Mouse (Mus musculus) embryonic facial prominence, embryonic 13.5 days (tissue): ENCODE measurements at regions not wholly inside any gene's neighbourhood (a gene's known extent, or its start where the extent isn't known, plus 50 kb on each side); places are given as distances from the start of the nearest gene placed in this dataset.
"Not testable (repeated sequence)": the region's sequence is repeated elsewhere in the genome, so short reads cannot be mapped to it uniquely, and the experiment has no call there.

Source experiments
- ATAC-seq: fragments of 200-750 bp; cut with Nextera tagmentation; 2 replicates; pipeline ENCODE4 v1.8.0; 2017; ENCODE audit warnings: low read depth; ENCODE audit not compliant: insufficient number of reproducible peaks, insufficient read depth, low FRiP score, low TSS enrichment
- H3K27ac ChIP-seq: fragments of 300-500 bp; sonication (generic); 2 replicates; pipeline ENCODE4 v1.5.1; 2015; ENCODE audit warnings: moderate library complexity, mild to moderate bottlenecking, inconsistent platforms
- H3K27me3 ChIP-seq: fragments of 300-500 bp; sonication (generic); 2 replicates; pipeline ENCODE4 v1.6.1; 2015; ENCODE audit warnings: mild to moderate bottlenecking, inconsistent platforms
- H3K36me3 ChIP-seq: fragments of 300-500 bp; sonication (generic); 2 replicates; pipeline ENCODE4 v1.6.1; 2015; ENCODE audit warnings: mild to moderate bottlenecking, inconsistent platforms
- H3K4me1 ChIP-seq: fragments of 300-500 bp; sonication (generic); 2 replicates; pipeline ENCODE4 v1.6.1; 2015; ENCODE audit warnings: inconsistent platforms
- H3K4me2 ChIP-seq: fragments of 300-500 bp; sonication (generic); 2 replicates; pipeline ENCODE4 v1.6.1; 2015; ENCODE audit warnings: moderate library complexity, mild to moderate bottlenecking, inconsistent platforms
- H3K4me3 ChIP-seq: fragments of 300-500 bp; sonication (generic); 2 replicates; pipeline ENCODE4 v1.5.1; 2015; ENCODE audit warnings: mild to moderate bottlenecking, inconsistent platforms
- H3K9ac ChIP-seq: fragments of 300-500 bp; sonication (generic); 2 replicates; pipeline ENCODE4 v1.6.1; 2015; ENCODE audit warnings: mild to moderate bottlenecking, inconsistent platforms
- H3K9me3 ChIP-seq: fragments of 300-500 bp; sonication (generic); 2 replicates; pipeline ENCODE4 v1.6.1; 2016; ENCODE audit warnings: inconsistent platforms
- WGBS: fragments of 180-500 bp; shearing (Covaris S2); methylation state at CpG from one replicate; pipeline ENCODE4 v1.1.7; 2015; ENCODE audit warnings: mixed read lengths; 5-methylcytosine and 5-hydroxymethylcytosine counted together

GRCm38 (mm10) chr8:26627191-26627891 lies 349.8 kb upstream of the Zfp703 start:
- Histone ChIP-seq H3K4me3 (no peak overlapping the region), H3K36me3 (no peaks in the 10 kb centered on the region), H3K9ac (no peak overlapping the region), H3K27ac (no peak overlapping the region), H3K4me2 (no peak overlapping the region), H3K27me3 (no peaks in the 10 kb centered on the region), H3K4me1 (peaks cover 26% of the 10 kb centered on the region), H3K9me3 (no peaks in the 10 kb centered on the region)
- ATAC-seq = no peak
- 49% methylated on average over 18 of the region's 18 CpGs for whole genome bisulfite sequencing

GRCm38 (mm10) chr8:26630544-26630943 lies 346.6 kb upstream of the Zfp703 start:
- ATAC-seq = no peak
- WGBS = 87% methylated on average over 2 of the region's 2 CpGs
- Histone ChIP-seq H3K9me3 (no peaks in the 10 kb centered on the region), H3K27me3 (no peaks in the 10 kb centered on the region), H3K4me1 (peaks cover 18% of the 10 kb centered on the region), H3K4me3 (no peak overlapping the region), H3K27ac (no peak overlapping the region), H3K36me3 (no peaks in the 10 kb centered on the region), H3K9ac (no peak overlapping the region), H3K4me2 (no peak overlapping the region)

GRCm38 (mm10) chr8:26635701-26636100 lies 341.4 kb upstream of the Zfp703 start:
- Histone ChIP-seq H3K9ac (no peak overlapping the region), H3K27me3 (no peaks in the 10 kb centered on the region), H3K9me3 (no peaks in the 10 kb centered on the region), H3K4me3 (no peak overlapping the region), H3K27ac (no peak overlapping the region), H3K4me2 (no peak overlapping the region), H3K36me3 (no peaks in the 10 kb centered on the region), H3K4me1 (no peaks in the 10 kb centered on the region)
- 65% methylated on average over 1 of the region's 1 CpGs for WGBS
- no peak for ATAC-seq

- H3K4me2 ChIP-seq, ATAC-seq, H3K4me1 ChIP-seq, H3K36me3 ChIP-seq, H3K4me3 ChIP-seq, H3K27me3 ChIP-seq, H3K9ac ChIP-seq, H3K9me3 ChIP-seq, H3K27ac ChIP-seq: not testable (repeated sequence)
- 78% methylated on average over 7 of the region's 7 CpGs for WGBS
Observed at GRCm38 (mm10) chr8:26645375-26645774, 331.8 kb upstream of the Zfp703 start.

GRCm38 (mm10) chr8:26650287-26650686 lies 326.8 kb upstream of the Zfp703 start:
- Histone ChIP-seq H3K4me2 (no peak overlapping the region), H3K4me1 (no peaks in the 10 kb centered on the region), H3K9ac (no peak overlapping the region), H3K36me3 (no peaks in the 10 kb centered on the region), H3K4me3 (no peak overlapping the region), H3K27ac (no peak overlapping the region), H3K9me3 (no peaks in the 10 kb centered on the region), H3K27me3 (0 out of 2 replicates have a peak, but pooled peaks cover 4% of the 10 kb centered on the region)
- ATAC-seq = no peak
- 28% methylated on average over 1 of the region's 1 CpGs for WGBS

- no peak overlapping the region for H3K4me2 ChIP-seq
- no peaks in the 10 kb centered on the region for H3K36me3 ChIP-seq
- WGBS = 71% methylated on average over 8 of the region's 8 CpGs
- no peaks in the 10 kb centered on the region for H3K4me1 ChIP-seq
- no peak for ATAC-seq
- no peak overlapping the region for H3K4me3 ChIP-seq
- 0 out of 2 replicates have a peak, but pooled peaks cover 4% of the 10 kb centered on the region for H3K27me3 ChIP-seq
- H3K9ac ChIP-seq = no peak overlapping the region
- no peak overlapping the region for H3K27ac ChIP-seq
- H3K9me3 ChIP-seq = no peaks in the 10 kb centered on the region
Observed at GRCm38 (mm10) chr8:26655897-26656296, 321.2 kb upstream of the Zfp703 start.

- no peaks in the 10 kb centered on the region for H3K4me1 ChIP-seq
- no peak overlapping the region for H3K4me2 ChIP-seq
- H3K9ac ChIP-seq = no peak overlapping the region
- 0 out of 2 replicates have a peak, but pooled peaks cover 4% of the 10 kb centered on the region for H3K27me3 ChIP-seq
- no peak overlapping the region for H3K27ac ChIP-seq
- no peaks in the 10 kb centered on the region for H3K9me3 ChIP-seq
- 80% methylated on average over 13 of the region's 13 CpGs for WGBS
- no peaks in the 10 kb centered on the region for H3K36me3 ChIP-seq
- no peak for ATAC-seq
- H3K4me3 ChIP-seq = no peak overlapping the region
Observed at GRCm38 (mm10) chr8:26656310-26657075, 320.6 kb upstream of the Zfp703 start.

- Histone ChIP-seq H3K9ac (no peak overlapping the region), H3K4me2 (no peak overlapping the region), H3K4me3 (no peak overlapping the region), H3K27ac (no peak overlapping the region), H3K27me3 (0 out of 2 replicates have a peak, but pooled peaks cover 3% of the 10 kb centered on the region), H3K36me3 (no peaks in the 10 kb centered on the region), H3K4me1 (no peaks in the 10 kb centered on the region), H3K9me3 (no peaks in the 10 kb centered on the region)
- 39% methylated on average over 1 of the region's 1 CpGs for WGBS
- no peak for ATAC-seq
Observed at GRCm38 (mm10) chr8:26659381-26659780, 317.7 kb upstream of the Zfp703 start.

- no peak overlapping the region for H3K4me3 ChIP-seq
- no peak overlapping the region for H3K4me2 ChIP-seq
- ATAC-seq = no peak
- no peaks in the 10 kb centered on the region for H3K36me3 ChIP-seq
- H3K9me3 ChIP-seq = no peaks in the 10 kb centered on the region
- peaks cover 19% of the 10 kb centered on the region for H3K27me3 ChIP-seq
- no peak overlapping the region for H3K9ac ChIP-seq
- peaks cover 17% of the 10 kb centered on the region for H3K4me1 ChIP-seq
- no peak overlapping the region for H3K27ac ChIP-seq
- WGBS = 75% methylated on average over 3 of the region's 3 CpGs
Observed at GRCm38 (mm10) chr8:26669541-26669940, 307.6 kb upstream of the Zfp703 start.

GRCm38 (mm10) chr8:26672486-26673395 lies 304.4 kb upstream of the Zfp703 start:
- no peak for ATAC-seq
- Histone ChIP-seq H3K27me3 (peaks cover 36% of the 10 kb centered on the region), H3K4me2 (no peak overlapping the region), H3K9ac (no peak overlapping the region), H3K4me1 (peaks cover 21% of the 10 kb centered on the region), H3K4me3 (no peak overlapping the region), H3K9me3 (no peaks in the 10 kb centered on the region), H3K36me3 (no peaks in the 10 kb centered on the region), H3K27ac (no peak overlapping the region)
- 18% methylated on average over 9 of the region's 9 CpGs for WGBS

GRCm38 (mm10) chr8:26677584-26678138 lies 299.5 kb upstream of the Zfp703 start:
- no peaks in the 10 kb centered on the region for H3K9me3 ChIP-seq
- peaks cover 33% of the 10 kb centered on the region for H3K4me1 ChIP-seq
- no peaks in the 10 kb centered on the region for H3K36me3 ChIP-seq
- 25% methylated on average over 18 of the region's 18 CpGs for WGBS
- H3K27me3 ChIP-seq = peaks cover 60% of the 10 kb centered on the region
- H3K4me2 ChIP-seq = peak overlapping the region; percentile 51
- H3K4me3 ChIP-seq = 0 out of 2 replicates have a peak overlapping the region, but pooled peaks have one; percentile 17
- no peak overlapping the region for H3K9ac ChIP-seq
- ATAC-seq = no peak
- no peak overlapping the region for H3K27ac ChIP-seq
